Mouse (Mus musculus) ES-E14 (cell line): ENCODE measurements at regions not wholly inside any gene's neighbourhood (a gene's known extent, or its start where the extent isn't known, plus 50 kb on each side); places are given as distances from the start of the nearest gene placed in this dataset.
A peak's percentile ranks its signal among the peaks of the same experiment; 100 is the strongest.

Experiments
- DNase-seq: peaks from one replicate; pipeline ENCODE4 v3.0.0-alpha.2; 2013; ENCODE audit warnings: low read depth, low spot score
- H3K27ac ChIP-seq: 2 replicates; pipeline ENCODE4 v1.5.1; 2012; ENCODE audit warnings: low read depth, mild to moderate bottlenecking, low read length, moderate library complexity, mixed read lengths; ENCODE audit not compliant: poor library complexity, insufficient read depth, severe bottlenecking
- H3K36me3 ChIP-seq: 2 replicates; pipeline ENCODE4 v1.6.1; 2012; ENCODE audit warnings: mild to moderate bottlenecking, low read length, moderate library complexity, mixed read lengths; ENCODE audit not compliant: control insufficient read depth, poor library complexity, insufficient read depth, severe bottlenecking
- H3K4me1 ChIP-seq, 2 experiments: fragments of 150-350 bp in 1 of 2; sonication (generic) in 1 of 2; 2 replicates each; pipeline ENCODE4 v1.6.1; 2012; ENCODE audit warnings: low read length in 2 of 2, mild to moderate bottlenecking in 1 of 2, mixed read lengths in 1 of 2; ENCODE audit not compliant: control insufficient read depth in 2 of 2, insufficient read depth in 2 of 2, poor library complexity in 1 of 2
- H3K4me3 ChIP-seq, 2 experiments: fragments of 150-350 bp in 1 of 2; sonication (generic) in 1 of 2; 2 replicates each; pipeline ENCODE4 v1.5.1; 2012; ENCODE audit warnings: low read length in 2 of 2, low read depth in 1 of 2, mild to moderate bottlenecking in 1 of 2, mixed read lengths in 1 of 2; ENCODE audit not compliant: insufficient read depth in 1 of 2, poor library complexity in 1 of 2, severe bottlenecking in 1 of 2
- H3K9ac ChIP-seq: 2 replicates; pipeline ENCODE4 v1.6.1; 2012; ENCODE audit warnings: low read depth, mild to moderate bottlenecking, low read length, mixed read lengths; ENCODE audit not compliant: poor library complexity, insufficient read depth, severe bottlenecking
- H3K9me3 ChIP-seq: fragments of 150-350 bp; sonication (generic); 2 replicates; pipeline ENCODE4 v1.6.1; 2012; ENCODE audit warnings: low read depth, mild to moderate bottlenecking, low read length; ENCODE audit not compliant: control insufficient read depth, insufficient read depth
- CHD2 ChIP-seq: IDR thresholded peaks from 2 replicates; pipeline ENCODE4 v1.6.1; 2014; ENCODE audit warnings: mild to moderate bottlenecking, low read depth, low read length, inconsistent platforms
- HCFC1 ChIP-seq: IDR thresholded peaks from 2 replicates; pipeline ENCODE4 v1.6.1; 2012; ENCODE audit warnings: low read length, inconsistent platforms, borderline replicate concordance; ENCODE audit not compliant: insufficient read depth
- MAFK ChIP-seq: IDR thresholded peaks from 2 replicates; pipeline ENCODE4 v1.6.1; 2014; ENCODE audit warnings: mild to moderate bottlenecking, low read depth, low read length, inconsistent platforms; ENCODE audit not compliant: insufficient read depth
- ZC3H11A ChIP-seq: IDR thresholded peaks from 2 replicates; pipeline ENCODE4 v1.6.1; 2012; ENCODE audit warnings: low read depth, mild to moderate bottlenecking, inconsistent platforms, low read length, borderline replicate concordance
- ZNF384 ChIP-seq: IDR thresholded peaks from 2 replicates; pipeline ENCODE4 v1.6.1; 2012; ENCODE audit warnings: low read depth, low read length, inconsistent platforms
- in situ Hi-C, 2 experiments: fragments of 600-800 bp; cut with MboI; formaldehyde crosslinking; loops; one replicate each; pipeline ENCODE4 v1.15.1; 2025; ENCODE audit warnings: low sequenced_read_pairs in 2 of 2, inconsistent platforms in 1 of 2; ENCODE audit not compliant: unreplicated experiment in 2 of 2

GRCm38 (mm10) chr10:68606848-68607247, 65.2 kb upstream of the Cabcoco1 start:
- Histone ChIP-seq H3K4me1 (no peaks in the 10 kb centered on the region), H3K27ac (no peak overlapping the region), H3K36me3 (no peaks in the 10 kb centered on the region), H3K9ac (no peak overlapping the region), H3K4me3 (no peak overlapping the region), H3K9me3 (no peaks in the 10 kb centered on the region)
- no peak for DNase-seq
- in situ Hi-C loops: no loop called here
- TF ChIP-seq ZNF384: no peak
- no peak for TF ChIP-seq MAFK
- no peak for TF ChIP-seq ZC3H11A
- no peak for TF ChIP-seq CHD2
- no peak for TF ChIP-seq HCFC1

GRCm38 (mm10) chr10:68611906-68612305, 70.2 kb upstream of the Cabcoco1 start:
- H3K9me3 ChIP-seq: no peaks in the 10 kb centered on the region
- no peaks in the 10 kb centered on the region for H3K36me3 ChIP-seq
- no peak overlapping the region for H3K27ac ChIP-seq
- no peak overlapping the region for H3K4me3 ChIP-seq
- no peak overlapping the region for H3K9ac ChIP-seq
- DNase-seq: peak; percentile 81
- in situ Hi-C loops: no loop called here
- H3K4me1 ChIP-seq: no peaks in the 10 kb centered on the region
- TF ChIP-seq CHD2 (no peak), ZC3H11A (no peak), ZNF384 (no peak), MAFK (no peak), HCFC1 (no peak)

GRCm38 (mm10) chr10:68612727-68613126, 71.0 kb upstream of the Cabcoco1 start:
- in situ Hi-C loops: no loop called here
- no peak for TF ChIP-seq CHD2
- TF ChIP-seq ZNF384: no peak
- TF ChIP-seq ZC3H11A: no peak
- TF ChIP-seq HCFC1: no peak
- no peak for TF ChIP-seq MAFK

GRCm38 (mm10) chr10:68623786-68624185, 82.1 kb upstream of the Cabcoco1 start:
- DNase-seq: no peak
- Histone ChIP-seq H3K27ac (no peak overlapping the region), H3K9ac (no peak overlapping the region), H3K9me3 (no peaks in the 10 kb centered on the region), H3K36me3 (no peaks in the 10 kb centered on the region), H3K4me1 (no peaks in the 10 kb centered on the region), H3K4me3 (no peak overlapping the region)
- in situ Hi-C loops: no loop called here
- TF ChIP-seq HCFC1: no peak
- TF ChIP-seq ZC3H11A: no peak
- TF ChIP-seq ZNF384: no peak
- TF ChIP-seq MAFK: no peak
- no peak for TF ChIP-seq CHD2

More at GRCm38 (mm10) chr10:68612727-68613126, 71.0 kb upstream of the Cabcoco1 start:
- H3K9me3 ChIP-seq: no peaks in the 10 kb centered on the region
- no peak for DNase-seq
- H3K4me3 ChIP-seq: no peak overlapping the region
- H3K36me3 ChIP-seq: no peaks in the 10 kb centered on the region
- no peak overlapping the region for H3K9ac ChIP-seq
- H3K27ac ChIP-seq: no peak overlapping the region
- no peaks in the 10 kb centered on the region for H3K4me1 ChIP-seq

GRCm38 (mm10) chr10:68625329-68625728, 83.6 kb upstream of the Cabcoco1 start:
- no peak for DNase-seq
- Histone ChIP-seq H3K27ac (no peak overlapping the region), H3K36me3 (no peaks in the 10 kb centered on the region), H3K4me3 (no peak overlapping the region), H3K9me3 (no peaks in the 10 kb centered on the region), H3K9ac (no peak overlapping the region), H3K4me1 (no peaks in the 10 kb centered on the region)
- in situ Hi-C loops: no loop called here
- TF ChIP-seq ZC3H11A: no peak
- TF ChIP-seq HCFC1: no peak
- no peak for TF ChIP-seq ZNF384
- TF ChIP-seq CHD2: no peak
- no peak for TF ChIP-seq MAFK
